8 mouse cellular contexts compared by ENCODE assay signal in the genomic region with DNA sequence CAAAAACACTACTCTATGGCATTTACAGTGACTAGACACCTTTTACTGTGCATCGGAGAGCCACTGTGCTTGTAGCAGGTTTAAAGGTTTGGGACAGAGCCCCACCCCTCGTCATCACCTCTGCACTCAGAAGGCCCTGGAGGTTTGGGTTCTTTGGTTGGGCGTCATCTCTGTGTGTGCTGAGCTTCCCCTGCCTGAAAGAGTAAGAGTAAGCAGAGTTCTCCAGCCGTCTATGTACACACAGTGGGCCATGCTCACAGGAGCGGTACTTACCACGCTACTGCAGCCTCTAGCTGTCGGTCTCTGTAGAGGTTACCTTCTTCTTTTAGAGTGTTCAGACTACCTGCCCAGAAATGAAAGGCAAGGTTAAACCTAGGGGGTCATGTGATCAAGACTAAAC. TPM values are rescaled to one million over a fixed set of nuclear protein-coding genes. Genes with fewer than 3 reads are reported as not detected.
DNase-seq lines count a peak whose midpoint lies in the region; ATAC-seq and TF ChIP-seq lines count a peak whose summit lies in the region.
"Had no signal": no experiment of that assay in that cellular context is flagged by ENCODE, and none has a peak within 500 bp of the region (broad histone marks: within the 10 kb centered on the region; RNA-seq: fewer than 3 reads in every experiment).

No protein-coding gene starts in this region.

- TF ChIP-seq POLR2A in embryonic fibroblast, embryonic 13.5 days (IDR thresholded peaks at IDR 0.05; ENCODE audit: low read depth, low read length), result no peak

- no peak for DNase-seq in lung, adult 18-20 months
- DNase-seq in ovary, postnatal 36 days (ENCODE audit: low spot score), result no peak
- DNase-seq: left cerebral cortex, postnatal 4 days had no signal

- no peak overlapping the region for H3K9ac ChIP-seq in lung, embryonic 15.5 days
- H3K9ac ChIP-seq in limb, embryonic 12.5 days (replicated peaks), result no peak overlapping the region
- H3K9ac ChIP-seq in neural tube, embryonic 15.5 days (replicated peaks), result no peak overlapping the region

- no peaks in the 10 kb centered on the region for H3K9me3 ChIP-seq in lung, embryonic 15.5 days
- no peaks in the 10 kb centered on the region for H3K9me3 ChIP-seq in limb, embryonic 12.5 days
- H3K9me3 ChIP-seq in neural tube, embryonic 15.5 days (replicated peaks), result no peaks in the 10 kb centered on the region

- ATAC-seq in lung, embryonic 15.5 days (ENCODE audit: borderline replicate concordance, extremely low read depth, low FRiP score, low TSS enrichment), result no peak
- ATAC-seq in limb, embryonic 12.5 days (ENCODE audit: insufficient number of reproducible peaks, insufficient read depth, low FRiP score, low TSS enrichment, low read depth), result no peak
- ATAC-seq in neural tube, embryonic 15.5 days (ENCODE audit: low FRiP score), result no peak
- no peak for ATAC-seq in erythroblast, adult 5-6 weeks (replicated peaks; ENCODE audit: low FRiP score, poor library complexity, severe bottlenecking)

- peaks cover 43% of the 10 kb centered on the region for H3K36me3 ChIP-seq in lung, embryonic 15.5 days
- H3K36me3 ChIP-seq in limb, embryonic 12.5 days, result peaks cover 52% of the 10 kb centered on the region
- peaks cover 47% of the 10 kb centered on the region for H3K36me3 ChIP-seq in neural tube, embryonic 15.5 days

- H3K4me3 ChIP-seq in lung, embryonic 15.5 days, result 0 out of 2 replicates have a peak overlapping the region, but pooled peaks have one; percentile 68
- peak overlapping the region; percentile 84 for H3K4me3 ChIP-seq in embryonic fibroblast, embryonic 13.5 days (ENCODE audit: insufficient read depth, low read length)
- H3K4me3 ChIP-seq in limb, embryonic 12.5 days (replicated peaks), result peak overlapping the region; percentile 77
- H3K4me3 ChIP-seq in neural tube, embryonic 15.5 days (replicated peaks), result peak overlapping the region; percentile 81

- peaks cover 13% of the 10 kb centered on the region for H3K4me1 ChIP-seq in lung, embryonic 15.5 days
- no peaks in the 10 kb centered on the region for H3K4me1 ChIP-seq in embryonic fibroblast, embryonic 13.5 days (ENCODE audit: control insufficient read depth, insufficient read depth, low read length)
- H3K4me1 ChIP-seq in limb, embryonic 12.5 days (replicated peaks), result peaks cover 6% of the 10 kb centered on the region
- H3K4me1 ChIP-seq in neural tube, embryonic 15.5 days, result peaks cover 22% of the 10 kb centered on the region

- no peaks in the 10 kb centered on the region for H3K27me3 ChIP-seq in lung, embryonic 15.5 days
- H3K27me3 ChIP-seq in limb, embryonic 12.5 days, result no peaks in the 10 kb centered on the region
- no peaks in the 10 kb centered on the region for H3K27me3 ChIP-seq in neural tube, embryonic 15.5 days (replicated peaks)

- H3K4me2 ChIP-seq in lung, embryonic 15.5 days, result peak overlapping the region; percentile 64
- H3K4me2 ChIP-seq in limb, embryonic 12.5 days, result peak overlapping the region; percentile 76
- H3K4me2 ChIP-seq in neural tube, embryonic 15.5 days, result peak overlapping the region; percentile 75

- no peak overlapping the region for H3K27ac ChIP-seq in lung, embryonic 15.5 days
- H3K27ac ChIP-seq in embryonic fibroblast, embryonic 13.5 days (ENCODE audit: insufficient read depth, low read length), result no peak overlapping the region
- no peak overlapping the region for H3K27ac ChIP-seq in limb, embryonic 12.5 days
- H3K27ac ChIP-seq in neural tube, embryonic 15.5 days (replicated peaks), result no peak overlapping the region

- WGBS in lung, embryonic 15.5 days, result 76% methylated on average over 7 of the region's 7 CpGs
- WGBS in limb, embryonic 12.5 days, result 92% methylated on average over 7 of the region's 7 CpGs
- WGBS in neural tube, embryonic 15.5 days, result 89% methylated on average over 7 of the region's 7 CpGs

- no peak for TF ChIP-seq CTCF in embryonic fibroblast, embryonic 13.5 days (IDR thresholded peaks at IDR 0.05; ENCODE audit: borderline replicate concordance, insufficient read depth, low read length)

RNA-seq across cellular contexts. Expression of gene Msto1, which starts 1.2 kb away (rescaled TPM):
- polyA plus RNA-seq in lung, embryonic 15.5 days (2015; fragmentation: Nextera tagmentation; extraction: Ambion mirVana), result 45.1 and 46.1 TPM in 2 replicates
- polyA plus RNA-seq in embryonic fibroblast, embryonic 13.5 days (2011; ENCODE audit: insufficient read length, low read depth, missing spikeins), result 21.5 and 27.5 TPM in 2 replicates
- polyA plus RNA-seq in limb, embryonic 12.5 days (2016; fragmentation: Nextera tagmentation; extraction: Ambion mirVana), result 44.1 and 48.0 TPM in 2 replicates
- 48.6 and 49.2 TPM in 2 replicates for polyA plus RNA-seq in neural tube, embryonic 15.5 days (2015; fragmentation: Nextera tagmentation; extraction: Ambion mirVana)
- total RNA-seq in erythroblast, adult 5-6 weeks (2015; ENCODE audit: low replicate concordance), result 2.3 and 3.7 TPM in 2 replicates
- total RNA-seq in erythroblast, adult 5-6 weeks (2017; ENCODE audit: low replicate concordance), result 2.5 and 5.2 TPM in 2 replicates

RNA-seq across cellular contexts. Expression of gene Ash1l, which starts 37.8 kb away (rescaled TPM):
- polyA plus RNA-seq in lung, embryonic 15.5 days (2015; fragmentation: Nextera tagmentation; extraction: Ambion mirVana), result 16.9 and 20.1 TPM in 2 replicates
- polyA plus RNA-seq in embryonic fibroblast, embryonic 13.5 days (2011; ENCODE audit: insufficient read length, low read depth, missing spikeins), result 47.4 and 50.1 TPM in 2 replicates
- polyA plus RNA-seq in limb, embryonic 12.5 days (2016; fragmentation: Nextera tagmentation; extraction: Ambion mirVana), result 23.4 and 26.1 TPM in 2 replicates
- 19.1 and 19.4 TPM in 2 replicates for polyA plus RNA-seq in neural tube, embryonic 15.5 days (2015; fragmentation: Nextera tagmentation; extraction: Ambion mirVana)
- 21.1 and 22.5 TPM in 2 replicates for total RNA-seq in erythroblast, adult 5-6 weeks (2015; ENCODE audit: low replicate concordance)
- 18.2 and 25.5 TPM in 2 replicates for total RNA-seq in erythroblast, adult 5-6 weeks (2017; ENCODE audit: low replicate concordance)

RNA-seq across cellular contexts. Expression of gene Dap3, which starts 38.4 kb away (rescaled TPM):
- 139 and 140 TPM in 2 replicates for polyA plus RNA-seq in lung, embryonic 15.5 days (2015; fragmentation: Nextera tagmentation; extraction: Ambion mirVana)
- 111 and 136 TPM in 2 replicates for polyA plus RNA-seq in embryonic fibroblast, embryonic 13.5 days (2011; ENCODE audit: insufficient read length, low read depth, missing spikeins)
- 156 and 161 TPM in 2 replicates for polyA plus RNA-seq in limb, embryonic 12.5 days (2016; fragmentation: Nextera tagmentation; extraction: Ambion mirVana)
- polyA plus RNA-seq in neural tube, embryonic 15.5 days (2015; fragmentation: Nextera tagmentation; extraction: Ambion mirVana), result 144 TPM in 2 replicates
- 40.2 and 46.2 TPM in 2 replicates for total RNA-seq in erythroblast, adult 5-6 weeks (2015; ENCODE audit: low replicate concordance)
- 27.0 and 28.7 TPM in 2 replicates for total RNA-seq in erythroblast, adult 5-6 weeks (2017; ENCODE audit: low replicate concordance)
